Mouse (Mus musculus): ENCODE data around the gene Chn2. TPM values are rescaled to one million over a fixed set of nuclear protein-coding genes. Genes with fewer than 3 reads are reported as not detected.

Chn2 gene
- polyA plus RNA-seq, 1 experiment from 2014 or later = 16.8 TPM

GRCm38 (mm10) chr6:54052124-54052523 is 12.8 kb downstream of the Chn2 start:
- H3K4me3 ChIP-seq (ENCODE audit: inconsistent target) = no peak overlapping the region
- H3K27ac ChIP-seq = no peak overlapping the region
- H3K79me2 ChIP-seq (ENCODE audit: inconsistent target) = no peaks in the 10 kb centered on the region
- no peaks in the 10 kb centered on the region for H3K36me3 ChIP-seq (ENCODE audit: inconsistent target)
- WGBS (ENCODE audit: missing documents) = 100% methylated on average over 7 of the region's 7 CpGs

- no peaks in the 10 kb centered on the region for H3K36me3 ChIP-seq (ENCODE audit: inconsistent target)
- 100% methylated on average over 1 of the region's 1 CpGs for WGBS (ENCODE audit: missing documents)
- no peak overlapping the region for H3K27ac ChIP-seq
- H3K79me2 ChIP-seq (ENCODE audit: inconsistent target) = no peaks in the 10 kb centered on the region
- no peak overlapping the region for H3K4me3 ChIP-seq (ENCODE audit: inconsistent target)
These were observed 13.3 kb downstream of the Chn2 start for GRCm38 (mm10) chr6:54052666-54053065.

- WGBS (ENCODE audit: missing documents) = 94% methylated on average over 3 of the region's 3 CpGs
- Histone ChIP-seq H3K79me2 (ENCODE audit: inconsistent target) (no peaks in the 10 kb centered on the region), H3K36me3 (ENCODE audit: inconsistent target) (no peaks in the 10 kb centered on the region), H3K27ac (no peak overlapping the region), H3K4me3 (ENCODE audit: inconsistent target) (no peak overlapping the region)
These were observed 14.0 kb downstream of the Chn2 start for GRCm38 (mm10) chr6:54053316-54053715.

- H3K27ac ChIP-seq = no peak overlapping the region
- H3K4me3 ChIP-seq (ENCODE audit: inconsistent target) = no peak overlapping the region
- H3K79me2 ChIP-seq (ENCODE audit: inconsistent target) = no peaks in the 10 kb centered on the region
- no peaks in the 10 kb centered on the region for H3K36me3 ChIP-seq (ENCODE audit: inconsistent target)
- 98% methylated on average over 5 of the region's 5 CpGs for WGBS (ENCODE audit: missing documents)
These were observed 16.0 kb downstream of the Chn2 start for GRCm38 (mm10) chr6:54055387-54055786.

GRCm38 (mm10) chr6:54056548-54057532 is 17.5 kb downstream of the Chn2 start:
- 55% methylated on average over 17 of the region's 18 CpGs for WGBS (ENCODE audit: missing documents)
- Histone ChIP-seq H3K36me3 (ENCODE audit: inconsistent target) (no peaks in the 10 kb centered on the region), H3K27ac (0 out of 2 replicates have a peak overlapping the region, but pooled peaks have one; percentile 8), H3K4me3 (ENCODE audit: inconsistent target) (no peak overlapping the region), H3K79me2 (ENCODE audit: inconsistent target) (no peaks in the 10 kb centered on the region)

GRCm38 (mm10) chr6:54057661-54058060 is 18.3 kb downstream of the Chn2 start:
- H3K27ac ChIP-seq = no peak overlapping the region
- 94% methylated on average over 10 of the region's 10 CpGs for WGBS (ENCODE audit: missing documents)
- H3K36me3 ChIP-seq (ENCODE audit: inconsistent target) = no peaks in the 10 kb centered on the region
- no peaks in the 10 kb centered on the region for H3K79me2 ChIP-seq (ENCODE audit: inconsistent target)
- H3K4me3 ChIP-seq (ENCODE audit: inconsistent target) = no peak overlapping the region

GRCm38 (mm10) chr6:54058837-54059236 is 19.5 kb downstream of the Chn2 start:
- Histone ChIP-seq H3K36me3 (ENCODE audit: inconsistent target) (no peaks in the 10 kb centered on the region), H3K79me2 (ENCODE audit: inconsistent target) (no peaks in the 10 kb centered on the region), H3K4me3 (ENCODE audit: inconsistent target) (no peak overlapping the region), H3K27ac (no peak overlapping the region)
- WGBS (ENCODE audit: missing documents) = 9% methylated on average over 8 of the region's 8 CpGs

- Histone ChIP-seq H3K4me3 (ENCODE audit: inconsistent target) (no peak overlapping the region), H3K36me3 (ENCODE audit: inconsistent target) (no peaks in the 10 kb centered on the region), H3K27ac (no peak overlapping the region), H3K79me2 (ENCODE audit: inconsistent target) (no peaks in the 10 kb centered on the region)
- 100% methylated on average over 3 of the region's 3 CpGs for WGBS (ENCODE audit: missing documents)
These were observed 20.9 kb downstream of the Chn2 start for GRCm38 (mm10) chr6:54060258-54060657.

- 99% methylated on average over 9 of the region's 9 CpGs for WGBS (ENCODE audit: missing documents)
- Histone ChIP-seq H3K4me3 (ENCODE audit: inconsistent target) (no peak overlapping the region), H3K27ac (no peak overlapping the region), H3K79me2 (ENCODE audit: inconsistent target) (no peaks in the 10 kb centered on the region), H3K36me3 (ENCODE audit: inconsistent target) (no peaks in the 10 kb centered on the region)
These were observed 22.0 kb downstream of the Chn2 start for GRCm38 (mm10) chr6:54061375-54061774.

- Histone ChIP-seq H3K36me3 (ENCODE audit: inconsistent target) (no peaks in the 10 kb centered on the region), H3K4me3 (ENCODE audit: inconsistent target) (no peak overlapping the region), H3K79me2 (ENCODE audit: inconsistent target) (no peaks in the 10 kb centered on the region), H3K27ac (no peak overlapping the region)
- WGBS (ENCODE audit: missing documents) = 92% methylated on average over 6 of the region's 6 CpGs
These were observed 24.5 kb downstream of the Chn2 start for GRCm38 (mm10) chr6:54063878-54064277.

GRCm38 (mm10) chr6:54067380-54067779 is 28.0 kb downstream of the Chn2 start:
- H3K79me2 ChIP-seq (ENCODE audit: inconsistent target) = no peaks in the 10 kb centered on the region
- no peak overlapping the region for H3K4me3 ChIP-seq (ENCODE audit: inconsistent target)
- H3K36me3 ChIP-seq (ENCODE audit: inconsistent target) = no peaks in the 10 kb centered on the region
- H3K27ac ChIP-seq = no peak overlapping the region
- WGBS (ENCODE audit: missing documents) = 84% methylated on average over 5 of the region's 5 CpGs

- H3K79me2 ChIP-seq (ENCODE audit: inconsistent target) = no peaks in the 10 kb centered on the region
- WGBS (ENCODE audit: missing documents) = 74% methylated on average over 5 of the region's 5 CpGs
- no peak overlapping the region for H3K4me3 ChIP-seq (ENCODE audit: inconsistent target)
- no peak overlapping the region for H3K27ac ChIP-seq
- no peaks in the 10 kb centered on the region for H3K36me3 ChIP-seq (ENCODE audit: inconsistent target)
These were observed 29.5 kb downstream of the Chn2 start for GRCm38 (mm10) chr6:54068882-54069281.

GRCm38 (mm10) chr6:54070736-54071135 is 31.4 kb downstream of the Chn2 start:
- Histone ChIP-seq H3K79me2 (ENCODE audit: inconsistent target) (no peaks in the 10 kb centered on the region), H3K36me3 (ENCODE audit: inconsistent target) (no peaks in the 10 kb centered on the region), H3K4me3 (ENCODE audit: inconsistent target) (no peak overlapping the region), H3K27ac (no peak overlapping the region)
- 72% methylated on average over 6 of the region's 6 CpGs for WGBS (ENCODE audit: missing documents)

- no peak overlapping the region for H3K27ac ChIP-seq
- 91% methylated on average over 4 of the region's 4 CpGs for WGBS (ENCODE audit: missing documents)
- H3K79me2 ChIP-seq (ENCODE audit: inconsistent target) = no peaks in the 10 kb centered on the region
- no peak overlapping the region for H3K4me3 ChIP-seq (ENCODE audit: inconsistent target)
- H3K36me3 ChIP-seq (ENCODE audit: inconsistent target) = no peaks in the 10 kb centered on the region
These were observed 32.1 kb downstream of the Chn2 start for GRCm38 (mm10) chr6:54071478-54071877.

GRCm38 (mm10) chr6:54074454-54074853 is 35.1 kb downstream of the Chn2 start:
- Histone ChIP-seq H3K79me2 (ENCODE audit: inconsistent target) (no peaks in the 10 kb centered on the region), H3K36me3 (ENCODE audit: inconsistent target) (no peaks in the 10 kb centered on the region), H3K27ac (no peak overlapping the region), H3K4me3 (ENCODE audit: inconsistent target) (no peak overlapping the region)
- WGBS (ENCODE audit: missing documents) = 100% methylated on average over 4 of the region's 4 CpGs
